Mouse (Mus musculus) right cerebral cortex, postnatal 4 days (tissue): ENCODE results near the gene Gm2035.
"Not testable (repeated sequence)": the region's sequence is repeated elsewhere in the genome, so short reads cannot be mapped to it uniquely, and the experiment has no call there.

Experiments
- DNase-seq: peaks from one replicate; pipeline ENCODE4 v3.0.0-alpha.2; 2022

Gene Gm2035

DNA sequence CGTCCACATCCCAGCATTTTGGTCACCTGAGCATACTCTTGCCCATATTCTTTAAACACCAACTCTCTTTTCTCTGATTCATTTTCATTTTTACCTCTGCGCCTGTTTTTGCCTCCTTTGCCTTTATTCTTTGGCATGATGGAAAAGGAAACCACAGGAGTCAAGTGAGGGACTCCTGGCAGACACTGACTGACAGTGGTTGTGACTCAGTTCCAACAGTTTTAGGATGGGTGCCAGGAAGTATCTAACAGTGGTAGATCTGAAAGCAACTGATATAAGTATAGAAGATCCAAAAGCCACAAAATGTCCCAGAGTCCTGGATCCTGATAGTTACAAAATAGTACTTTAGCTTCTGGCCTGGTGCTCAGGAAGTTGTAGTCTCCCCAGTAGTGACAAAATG is at the start of gene Gm2035:
Gene Gm2035, minus strand, starts transcription at position 137 of the 400 bp plus-strand sequence.
- DNase-seq = not testable (repeated sequence)

DNA sequence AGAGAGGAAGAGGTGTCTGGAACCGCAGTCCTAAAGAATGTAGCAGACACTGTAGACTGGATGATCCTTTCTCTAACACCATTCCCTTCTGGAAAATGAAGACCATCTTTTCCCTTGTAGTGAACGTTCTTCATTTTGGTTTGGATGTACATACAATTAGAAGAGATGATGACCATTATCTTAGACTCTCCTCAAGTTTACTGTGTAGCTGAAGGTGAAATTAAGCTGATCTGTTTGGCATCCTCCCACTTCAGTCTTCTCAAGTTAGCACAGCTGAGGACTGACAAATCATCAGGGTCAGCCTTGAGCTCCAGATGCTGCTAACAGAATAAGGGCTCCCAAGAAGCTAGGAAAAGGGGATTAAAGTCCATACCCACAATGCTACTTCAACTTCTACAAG is 34.1 kb upstream of the Gm2035 start, which contains the start of gene Gm2042:
Gene Gm2042, plus strand, starts transcription at position 301 of the 400 bp plus-strand sequence.
- not testable (repeated sequence) for DNase-seq

DNA sequence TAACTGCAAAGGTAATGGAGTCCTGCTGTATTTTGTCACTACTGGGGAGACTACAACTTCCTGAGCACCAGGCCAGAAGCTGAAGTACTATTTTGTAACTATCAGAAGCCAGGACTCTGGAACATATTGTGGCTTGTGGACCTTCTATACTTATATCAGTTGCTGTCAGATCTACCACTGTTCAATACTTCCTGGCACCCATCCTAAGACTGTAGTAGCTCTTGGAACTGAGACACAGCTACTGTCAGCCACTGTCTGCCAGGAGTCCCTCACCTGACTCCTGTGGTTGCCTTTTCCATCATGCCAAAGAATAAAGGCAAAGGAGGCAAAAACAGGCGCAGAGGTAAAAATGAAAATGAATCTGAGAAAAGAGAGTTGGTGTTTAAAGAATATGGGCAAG is 24.6 kb downstream of the Gm2035 start, which contains the start of gene Gm2022:
Gene Gm2022, plus strand, starts transcription at position 301 of the 400 bp plus-strand sequence.
- DNase-seq = not testable (repeated sequence)

DNA sequence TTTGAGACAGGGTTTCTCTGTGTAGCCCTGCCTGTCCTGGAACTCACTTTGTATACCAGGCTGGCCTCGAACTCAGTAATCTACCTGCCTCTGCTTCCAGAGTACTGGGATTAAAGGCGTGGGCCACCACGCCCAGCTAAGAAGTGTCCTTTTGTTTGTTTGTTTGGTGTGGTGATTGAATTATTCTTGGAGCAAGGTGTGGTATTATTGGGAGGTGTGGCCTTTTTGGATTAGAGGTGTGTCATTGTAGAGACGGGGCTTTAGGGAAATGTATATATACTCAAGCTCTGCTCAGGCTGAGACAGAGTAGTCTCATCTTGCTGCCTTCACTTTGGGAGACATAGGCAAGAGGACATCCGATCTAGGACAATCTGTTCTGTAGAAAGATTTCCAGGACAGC is 45.9 kb downstream of the Gm2035 start, which contains the start of gene Gm2016:
Gene Gm2016, plus strand, starts transcription at position 301 of the 400 bp plus-strand sequence.
- DNase-seq = not testable (repeated sequence)
